Mouse (Mus musculus): ENCODE results near the gene Lmod3. TPM values are rescaled to one million over a fixed set of nuclear protein-coding genes. Genes with fewer than 3 reads are reported as not detected.
A peak's percentile ranks its signal among the peaks of the same experiment; 100 is the strongest.

Gene Lmod3
- polyA plus RNA-seq (2016; fragmentation: Nextera tagmentation; extraction: Ambion mirVana) = 4.6 and 5.5 TPM in 2 replicates

GRCm38 (mm10) chr6:97252711-97253221 lies at the start of gene Lmod3:
TSS of gene Lmod3 (minus strand) at chr6:97252759.
- 39% methylated on average over 9 of the region's 9 CpGs for WGBS
- Histone ChIP-seq H3K9me3 (no peaks in the 10 kb centered on the region), H3K4me3 (replicated peaks) (no peak within 1 kb of the TSS), H3K27me3 (no peaks in the 10 kb centered on the region), H3K4me2 (no peak within 1 kb of the TSS), H3K9ac (replicated peaks) (no peak within 1 kb of the TSS), H3K27ac (no peak within 1 kb of the TSS), H3K4me1 (replicated peaks) (no peaks in the 10 kb centered on the region), H3K36me3 (no peaks in the 10 kb centered on the region)
- no peak; the same call in 1 of the 2 replicates for ATAC-seq (ENCODE audit: insufficient number of reproducible peaks, insufficient read depth, low FRiP score, low TSS enrichment, low read depth)

GRCm38 (mm10) chr6:97302303-97302702 lies 49.7 kb upstream of the Lmod3 start:
- Histone ChIP-seq H3K9me3 (no peaks in the 10 kb centered on the region), H3K4me1 (replicated peaks) (no peaks in the 10 kb centered on the region), H3K27me3 (no peaks in the 10 kb centered on the region), H3K36me3 (peaks cover 19% of the 10 kb centered on the region; the same call in 1 of the 2 replicates), H3K4me3 (replicated peaks) (no peak overlapping the region), H3K4me2 (no peak overlapping the region), H3K27ac (no peak overlapping the region), H3K9ac (replicated peaks) (no peak overlapping the region)
- WGBS = 84% methylated on average over 7 of the region's 7 CpGs
- ATAC-seq (ENCODE audit: insufficient number of reproducible peaks, insufficient read depth, low FRiP score, low TSS enrichment, low read depth) = no peak

- no peak for ATAC-seq (ENCODE audit: insufficient number of reproducible peaks, insufficient read depth, low FRiP score, low TSS enrichment, low read depth)
- Histone ChIP-seq H3K27ac (no peak overlapping the region), H3K36me3 (peaks cover 22% of the 10 kb centered on the region), H3K4me3 (replicated peaks) (no peak overlapping the region), H3K9me3 (no peaks in the 10 kb centered on the region), H3K9ac (replicated peaks) (no peak overlapping the region), H3K4me1 (replicated peaks) (no peaks in the 10 kb centered on the region), H3K4me2 (no peak overlapping the region), H3K27me3 (no peaks in the 10 kb centered on the region)
- WGBS = 84% methylated on average over 6 of the region's 6 CpGs
These were observed 48.1 kb upstream of the Lmod3 start for GRCm38 (mm10) chr6:97300659-97301058.

- Histone ChIP-seq H3K9ac (replicated peaks) (no peak overlapping the region), H3K9me3 (no peaks in the 10 kb centered on the region), H3K4me3 (replicated peaks) (no peak overlapping the region), H3K27ac (no peak overlapping the region), H3K4me1 (replicated peaks) (no peaks in the 10 kb centered on the region), H3K4me2 (no peak overlapping the region), H3K27me3 (no peaks in the 10 kb centered on the region), H3K36me3 (peaks cover 26% of the 10 kb centered on the region)
- WGBS = 92% methylated on average over 6 of the region's 6 CpGs
- ATAC-seq (ENCODE audit: insufficient number of reproducible peaks, insufficient read depth, low FRiP score, low TSS enrichment, low read depth) = no peak
These were observed 47.6 kb upstream of the Lmod3 start for GRCm38 (mm10) chr6:97300180-97300579.

GRCm38 (mm10) chr6:97297151-97297550 lies 44.6 kb upstream of the Lmod3 start:
- 88% methylated on average over 3 of the region's 3 CpGs for WGBS
- H3K4me2 ChIP-seq = no peak overlapping the region
- peaks cover 22% of the 10 kb centered on the region for H3K36me3 ChIP-seq
- H3K4me1 ChIP-seq (replicated peaks) = no peaks in the 10 kb centered on the region
- no peak overlapping the region for H3K27ac ChIP-seq
- H3K9ac ChIP-seq (replicated peaks) = no peak overlapping the region
- no peak overlapping the region for H3K4me3 ChIP-seq (replicated peaks)
- no peaks in the 10 kb centered on the region for H3K9me3 ChIP-seq
- no peak for ATAC-seq (ENCODE audit: insufficient number of reproducible peaks, insufficient read depth, low FRiP score, low TSS enrichment, low read depth)
- H3K27me3 ChIP-seq = no peaks in the 10 kb centered on the region

GRCm38 (mm10) chr6:97295866-97296527 lies 43.4 kb upstream of the Lmod3 start:
- no peak for ATAC-seq (ENCODE audit: insufficient number of reproducible peaks, insufficient read depth, low FRiP score, low TSS enrichment, low read depth)
- Histone ChIP-seq H3K4me2 (no peak overlapping the region), H3K27ac (no peak overlapping the region), H3K9ac (replicated peaks) (no peak overlapping the region), H3K4me3 (replicated peaks) (no peak overlapping the region), H3K4me1 (replicated peaks) (peaks cover 5% of the 10 kb centered on the region; the same call in 1 of the 2 replicates), H3K27me3 (no peaks in the 10 kb centered on the region), H3K36me3 (peaks cover 22% of the 10 kb centered on the region), H3K9me3 (no peaks in the 10 kb centered on the region)
- WGBS = 95% methylated on average over 21 of the region's 21 CpGs

- Histone ChIP-seq H3K9me3 (no peaks in the 10 kb centered on the region), H3K4me3 (replicated peaks) (no peak overlapping the region), H3K4me1 (replicated peaks) (peaks cover 5% of the 10 kb centered on the region; the same call in 1 of the 2 replicates), H3K36me3 (peaks cover 22% of the 10 kb centered on the region), H3K4me2 (no peak overlapping the region), H3K27me3 (no peaks in the 10 kb centered on the region), H3K9ac (replicated peaks) (no peak overlapping the region), H3K27ac (no peak overlapping the region)
- 87% methylated on average over 9 of the region's 9 CpGs for WGBS
- no peak for ATAC-seq (ENCODE audit: insufficient number of reproducible peaks, insufficient read depth, low FRiP score, low TSS enrichment, low read depth)
These were observed 42.9 kb upstream of the Lmod3 start for GRCm38 (mm10) chr6:97295416-97295815.

- Histone ChIP-seq H3K4me2 (no peak overlapping the region), H3K27ac (no peak overlapping the region), H3K9ac (replicated peaks) (no peak overlapping the region), H3K9me3 (no peaks in the 10 kb centered on the region), H3K36me3 (peaks cover 22% of the 10 kb centered on the region), H3K27me3 (no peaks in the 10 kb centered on the region), H3K4me3 (replicated peaks) (no peak overlapping the region), H3K4me1 (replicated peaks) (peaks cover 11% of the 10 kb centered on the region; the same call in 1 of the 2 replicates)
- no peak for ATAC-seq (ENCODE audit: insufficient number of reproducible peaks, insufficient read depth, low FRiP score, low TSS enrichment, low read depth)
- 80% methylated on average over 12 of the region's 12 CpGs for WGBS
These were observed 41.4 kb upstream of the Lmod3 start for GRCm38 (mm10) chr6:97293667-97294569.

GRCm38 (mm10) chr6:97292894-97293293 lies 40.3 kb upstream of the Lmod3 start:
- H3K4me2 ChIP-seq = no peak overlapping the region
- 78% methylated on average over 5 of the region's 5 CpGs for WGBS
- ATAC-seq (ENCODE audit: insufficient number of reproducible peaks, insufficient read depth, low FRiP score, low TSS enrichment, low read depth) = no peak
- H3K27me3 ChIP-seq = no peaks in the 10 kb centered on the region
- H3K27ac ChIP-seq = no peak overlapping the region
- H3K36me3 ChIP-seq = peaks cover 19% of the 10 kb centered on the region
- no peak overlapping the region for H3K9ac ChIP-seq (replicated peaks)
- H3K4me3 ChIP-seq (replicated peaks) = no peak overlapping the region
- peaks cover 11% of the 10 kb centered on the region for H3K4me1 ChIP-seq (replicated peaks)
- no peaks in the 10 kb centered on the region for H3K9me3 ChIP-seq

GRCm38 (mm10) chr6:97292096-97292495 lies 39.5 kb upstream of the Lmod3 start:
- WGBS = 88% methylated on average over 3 of the region's 3 CpGs
- Histone ChIP-seq H3K4me3 (replicated peaks) (no peak overlapping the region), H3K9ac (replicated peaks) (no peak overlapping the region), H3K4me1 (replicated peaks) (peaks cover 11% of the 10 kb centered on the region), H3K36me3 (peaks cover 16% of the 10 kb centered on the region), H3K9me3 (no peaks in the 10 kb centered on the region), H3K27ac (no peak overlapping the region), H3K4me2 (no peak overlapping the region), H3K27me3 (no peaks in the 10 kb centered on the region)
- no peak for ATAC-seq (ENCODE audit: insufficient number of reproducible peaks, insufficient read depth, low FRiP score, low TSS enrichment, low read depth)

GRCm38 (mm10) chr6:97291159-97291908 lies 38.8 kb upstream of the Lmod3 start:
- no peak overlapping the region for H3K4me3 ChIP-seq (replicated peaks)
- WGBS = 80% methylated on average over 21 of the region's 21 CpGs
- ATAC-seq (ENCODE audit: insufficient number of reproducible peaks, insufficient read depth, low FRiP score, low TSS enrichment, low read depth) = no peak
- no peaks in the 10 kb centered on the region for H3K27me3 ChIP-seq
- H3K4me1 ChIP-seq (replicated peaks) = peaks cover 11% of the 10 kb centered on the region
- H3K9ac ChIP-seq (replicated peaks) = no peak overlapping the region
- no peaks in the 10 kb centered on the region for H3K9me3 ChIP-seq
- peaks cover 12% of the 10 kb centered on the region for H3K36me3 ChIP-seq
- no peak overlapping the region for H3K4me2 ChIP-seq
- H3K27ac ChIP-seq = peak overlapping the region; percentile 35; the same call in 1 of the 2 replicates
